Mouse (Mus musculus) heart, embryonic 11.5 days (tissue): ENCODE measurements at regions not wholly inside any gene's neighbourhood (a gene's known extent, or its start where the extent isn't known, plus 50 kb on each side); places are given as distances from the start of the nearest gene placed in this dataset.

Experiments
- ATAC-seq: fragments of 200-750 bp; cut with Nextera tagmentation; replicated peaks from 2 replicates; pipeline ENCODE4 v1.8.0; 2017; ENCODE audit warnings: moderate library complexity; ENCODE audit not compliant: insufficient number of reproducible peaks, low FRiP score, low TSS enrichment
- H3K27ac ChIP-seq: fragments of 300-500 bp; sonication (generic); 2 replicates; pipeline ENCODE4 v1.5.1; 2014; ENCODE audit warnings: mild to moderate bottlenecking, low read depth, low read length
- H3K27me3 ChIP-seq: fragments of 300-500 bp; sonication (generic); 2 replicates; pipeline ENCODE4 v1.6.1; 2014; ENCODE audit warnings: mild to moderate bottlenecking, low read length, mixed read lengths; ENCODE audit not compliant: control insufficient read depth, insufficient read depth
- H3K36me3 ChIP-seq: fragments of 300-500 bp; sonication (generic); 2 replicates; pipeline ENCODE4 v1.6.1; 2014; ENCODE audit warnings: mild to moderate bottlenecking, low read length, moderate library complexity, mixed read lengths; ENCODE audit not compliant: control insufficient read depth, insufficient read depth
- H3K4me1 ChIP-seq: fragments of 300-500 bp; sonication (generic); 2 replicates; pipeline ENCODE4 v1.6.1; 2014; ENCODE audit warnings: low read length; ENCODE audit not compliant: control insufficient read depth, insufficient read depth
- H3K4me2 ChIP-seq: fragments of 300-500 bp; sonication (generic); 2 replicates; pipeline ENCODE4 v1.6.1; 2014; ENCODE audit warnings: mild to moderate bottlenecking, moderate library complexity
- H3K4me3 ChIP-seq: fragments of 300-500 bp; sonication (generic); 2 replicates; pipeline ENCODE4 v1.5.1; 2014; ENCODE audit warnings: low read depth, low read length
- H3K9ac ChIP-seq: fragments of 300-500 bp; sonication (generic); 2 replicates; pipeline ENCODE4 v1.6.1; 2014; ENCODE audit warnings: mild to moderate bottlenecking, low read depth, low read length, moderate library complexity
- H3K9me3 ChIP-seq: fragments of 300-500 bp; sonication (generic); replicated peaks from 2 replicates; pipeline ENCODE4 v1.6.1; 2016; ENCODE audit warnings: low read length; ENCODE audit not compliant: control insufficient read depth
- WGBS: fragments of 180-500 bp; shearing (Covaris S2); extraction: QIAGEN DNeasy Blood & Tissue Kit; methylation state at CpG from one replicate; pipeline ENCODE4 v1.1.7; 2014; ENCODE audit not compliant: insufficient replicate concordance; 5-methylcytosine and 5-hydroxymethylcytosine counted together

- H3K9me3 ChIP-seq: no peaks in the 10 kb centered on the region
- no peak overlapping the region for H3K4me2 ChIP-seq
- H3K27me3 ChIP-seq: no peaks in the 10 kb centered on the region
- no peak overlapping the region for H3K9ac ChIP-seq
- H3K36me3 ChIP-seq: no peaks in the 10 kb centered on the region
- H3K4me3 ChIP-seq: no peak overlapping the region
- 77% methylated on average over 10 of the region's 10 CpGs for WGBS
- ATAC-seq: no peak
- peaks cover 2% of the 10 kb centered on the region; the same call in 1 of the 2 replicates for H3K4me1 ChIP-seq
- H3K27ac ChIP-seq: no peak overlapping the region
These were observed 65.5 kb upstream of the Sash1 start for GRCm38 (mm10) chr10:8951236-8951825.

GRCm38 (mm10) chr10:8948227-8948626 lies 62.4 kb upstream of the Sash1 start:
- Histone ChIP-seq H3K36me3 (no peaks in the 10 kb centered on the region), H3K4me1 (no peaks in the 10 kb centered on the region), H3K27me3 (no peaks in the 10 kb centered on the region), H3K9ac (no peak overlapping the region), H3K4me3 (no peak overlapping the region), H3K9me3 (no peaks in the 10 kb centered on the region), H3K27ac (no peak overlapping the region), H3K4me2 (no peak overlapping the region)
- WGBS: 77% methylated on average over 3 of the region's 3 CpGs
- ATAC-seq: no peak

- no peak for ATAC-seq
- Histone ChIP-seq H3K36me3 (no peaks in the 10 kb centered on the region), H3K4me2 (peak overlapping the region; percentile 31; the same call in 1 of the 2 replicates), H3K4me1 (no peaks in the 10 kb centered on the region), H3K27ac (peak overlapping the region; percentile 32; the same call in 1 of the 2 replicates), H3K9me3 (no peaks in the 10 kb centered on the region), H3K4me3 (no peak overlapping the region), H3K9ac (no peak overlapping the region), H3K27me3 (no peaks in the 10 kb centered on the region)
- WGBS: 54% methylated on average over 17 of the region's 17 CpGs
These were observed 59.4 kb upstream of the Sash1 start for GRCm38 (mm10) chr10:8945195-8945751.

- Histone ChIP-seq H3K4me3 (no peak overlapping the region), H3K9ac (no peak overlapping the region), H3K4me2 (peak overlapping the region; percentile 31; the same call in 1 of the 2 replicates), H3K36me3 (no peaks in the 10 kb centered on the region), H3K27me3 (no peaks in the 10 kb centered on the region), H3K9me3 (no peaks in the 10 kb centered on the region), H3K27ac (no peak overlapping the region; the same call in 1 of the 2 replicates), H3K4me1 (no peaks in the 10 kb centered on the region)
- WGBS: 72% methylated on average over 5 of the region's 5 CpGs
- ATAC-seq: no peak
These were observed 58.7 kb upstream of the Sash1 start for GRCm38 (mm10) chr10:8944586-8944985.

- 81% methylated on average over 6 of the region's 6 CpGs for WGBS
- Histone ChIP-seq H3K27me3 (no peaks in the 10 kb centered on the region), H3K4me3 (no peak overlapping the region), H3K9ac (no peak overlapping the region), H3K27ac (no peak overlapping the region), H3K4me1 (no peaks in the 10 kb centered on the region), H3K36me3 (no peaks in the 10 kb centered on the region), H3K4me2 (no peak overlapping the region), H3K9me3 (no peaks in the 10 kb centered on the region)
- ATAC-seq: no peak
These were observed 57.8 kb upstream of the Sash1 start for GRCm38 (mm10) chr10:8943698-8944097.

- H3K9me3 ChIP-seq: no peaks in the 10 kb centered on the region
- no peak overlapping the region for H3K4me2 ChIP-seq
- no peak for ATAC-seq
- no peak overlapping the region for H3K9ac ChIP-seq
- H3K4me1 ChIP-seq: no peaks in the 10 kb centered on the region
- H3K4me3 ChIP-seq: no peak overlapping the region
- no peak overlapping the region for H3K27ac ChIP-seq
- H3K27me3 ChIP-seq: no peaks in the 10 kb centered on the region
- 74% methylated on average over 6 of the region's 6 CpGs for WGBS
- no peaks in the 10 kb centered on the region for H3K36me3 ChIP-seq
These were observed 57.1 kb upstream of the Sash1 start for GRCm38 (mm10) chr10:8942967-8943471.

GRCm38 (mm10) chr10:8936369-8936768 lies 50.5 kb upstream of the Sash1 start:
- Histone ChIP-seq H3K27ac (no peak overlapping the region), H3K27me3 (no peaks in the 10 kb centered on the region), H3K4me1 (no peaks in the 10 kb centered on the region), H3K36me3 (no peaks in the 10 kb centered on the region), H3K9ac (no peak overlapping the region), H3K9me3 (no peaks in the 10 kb centered on the region), H3K4me2 (no peak overlapping the region), H3K4me3 (no peak overlapping the region)
- ATAC-seq: no peak
- 85% methylated on average over 4 of the region's 4 CpGs for WGBS
